Mouse (Mus musculus): ENCODE measurements at regions not wholly inside any gene's neighbourhood (a gene's known extent, or its start where the extent isn't known, plus 50 kb on each side); places are given as distances from the start of the nearest gene placed in this dataset.

- ATAC-seq (replicated peaks; ENCODE audit: poor library complexity) = no peak
Observed at GRCm38 (mm10) chr15:55975843-55976242, 1501.6 kb downstream of the Slc22a22 start.

DNA sequence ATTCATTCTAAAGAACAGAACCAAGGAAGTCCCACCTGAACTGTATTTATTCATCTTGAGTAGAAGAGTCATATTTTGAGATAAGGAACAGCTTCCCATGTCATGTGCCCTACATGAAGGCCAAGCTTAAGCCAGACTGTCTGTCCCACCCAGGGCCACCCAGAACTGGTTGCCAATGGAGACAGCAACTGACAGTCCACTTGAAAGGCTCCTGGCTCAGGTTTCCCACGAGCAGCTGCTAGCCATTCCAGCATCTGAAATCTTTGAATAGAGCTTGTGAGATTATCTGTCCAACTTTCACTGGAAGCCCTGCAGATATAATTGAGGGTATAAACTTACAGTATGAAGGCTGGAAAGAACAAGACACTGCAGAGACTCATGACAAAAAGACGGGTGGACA lies 1510.6 kb downstream of the Slc22a22 start:
- no peak for ATAC-seq (replicated peaks; ENCODE audit: poor library complexity)

DNA sequence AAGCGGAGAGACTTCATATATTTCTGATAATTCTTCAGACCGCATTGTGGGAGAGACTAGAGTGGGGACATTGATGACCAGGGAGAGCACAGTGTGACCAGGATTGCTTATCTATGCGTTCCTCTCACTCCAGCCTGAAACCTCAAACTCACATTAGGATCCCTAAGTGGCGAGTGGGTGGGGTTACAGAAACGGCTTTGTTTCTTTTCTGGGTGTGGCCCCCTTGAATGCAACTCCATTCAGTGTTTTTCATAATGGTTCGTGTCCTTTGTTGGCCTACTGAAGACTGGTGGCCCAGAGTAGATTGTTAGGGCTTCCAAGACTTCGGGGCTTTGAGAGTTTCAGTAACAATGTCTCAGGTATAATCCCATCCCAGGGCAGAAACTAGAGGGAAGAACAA lies 1512.1 kb downstream of the Slc22a22 start:
- ATAC-seq (replicated peaks; ENCODE audit: poor library complexity) = no peak

DNA sequence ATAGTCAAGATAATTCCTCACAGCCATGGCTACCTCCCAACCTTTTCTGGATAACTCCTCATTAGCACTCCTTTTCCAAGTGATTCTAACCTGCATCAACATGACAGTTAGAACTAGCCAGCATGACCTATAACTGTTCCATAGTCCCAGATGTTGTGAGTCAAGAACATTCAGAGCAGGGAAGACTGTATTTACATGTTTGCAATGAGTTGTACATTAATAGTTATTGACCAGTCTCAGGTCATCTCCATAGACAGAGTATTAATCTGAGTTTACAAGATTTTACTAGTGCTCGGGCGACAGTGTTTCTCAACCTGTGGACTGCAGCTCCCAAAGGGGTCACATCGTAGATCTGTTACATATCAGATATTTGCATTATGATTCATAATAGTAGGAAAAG lies 1515.3 kb downstream of the Slc22a22 start:
- ATAC-seq (replicated peaks; ENCODE audit: poor library complexity) = no peak
